Mouse (Mus musculus) CD4-positive, CD25-positive, alpha-beta regulatory T cell (primary cell): ENCODE results near the gene Uqcrc2. TPM values are rescaled to one million over a fixed set of nuclear protein-coding genes. Genes with fewer than 3 reads are reported as not detected.

Experiments
- polyA plus RNA-seq: library from polyadenylated mRNA; unstranded; fragments of 100-300 nt; shearing (Covaris generic); gene quantifications from one replicate; pipeline ENCODE4 v1.2.1, GENCODE M21; 2017

The Uqcrc2 gene
- polyA plus RNA-seq = 168 TPM

DNA sequence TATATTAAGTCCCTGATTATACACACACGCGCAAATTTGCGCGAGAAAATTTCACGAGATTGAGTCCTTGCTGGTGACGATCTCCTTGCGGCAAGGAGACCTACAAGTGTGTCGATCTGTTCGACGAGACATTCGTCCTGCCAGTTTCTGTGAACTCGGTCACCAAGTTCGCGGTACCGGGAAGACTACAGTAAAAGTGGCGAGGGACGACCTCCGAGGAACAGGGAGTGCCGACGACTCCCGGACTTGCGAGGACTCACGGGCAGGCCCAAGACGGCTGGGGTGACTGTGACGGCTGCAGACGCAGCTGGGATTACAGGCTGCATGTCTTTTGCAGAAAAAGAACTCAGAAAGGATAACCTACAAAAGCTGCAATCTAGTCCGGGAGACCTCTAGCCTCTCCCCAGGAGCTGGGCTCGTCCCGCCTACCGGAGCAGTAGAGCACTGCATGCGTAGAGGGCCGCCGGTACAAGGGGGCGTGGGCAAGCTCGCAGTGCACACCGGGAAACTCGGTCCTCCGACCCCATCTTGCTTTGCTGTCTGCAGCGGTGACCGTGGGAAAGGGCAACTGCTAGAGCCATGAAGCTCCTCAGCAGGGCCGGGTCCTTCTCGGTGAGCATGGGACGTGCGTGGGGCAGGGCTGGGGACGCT, at the start of gene Uqcrc2:
TSS of gene Uqcrc2 (plus strand) at position 466 of the 651 bp plus-strand sequence.

DNA sequence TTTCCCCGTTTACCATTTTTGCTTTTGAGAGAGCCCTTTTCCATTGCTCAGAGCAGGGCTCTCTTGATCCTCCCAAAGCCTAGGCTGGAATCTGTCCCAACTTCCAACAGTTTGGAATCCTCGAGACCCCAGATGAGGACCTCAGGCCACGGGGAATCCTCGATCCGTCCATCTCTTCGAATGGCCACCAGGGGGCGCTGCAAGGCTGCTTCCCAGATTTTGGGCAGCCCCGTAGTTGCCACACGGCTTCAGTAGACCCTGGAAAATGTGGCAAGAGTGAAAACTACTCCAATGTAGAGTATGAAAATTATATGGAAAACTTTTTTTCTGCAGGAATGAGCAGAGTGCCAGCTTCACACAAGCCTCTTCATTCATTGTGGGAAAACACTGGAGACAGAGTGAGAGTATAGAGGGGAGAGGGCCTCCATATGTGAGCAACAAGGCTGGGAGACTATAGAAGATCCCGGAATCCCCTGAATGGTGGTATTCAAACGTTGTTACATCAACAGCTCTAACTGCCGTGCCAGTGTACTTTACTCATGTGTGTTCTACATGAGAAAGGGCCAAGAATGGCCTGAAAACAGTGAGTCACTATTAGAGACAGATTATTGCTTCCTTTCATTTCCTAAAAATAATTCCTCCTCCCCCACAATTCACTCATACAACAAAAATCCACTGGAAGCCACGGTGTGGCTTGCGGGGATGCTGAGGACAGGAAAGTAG, 35.3 kb downstream of the Uqcrc2 start, which contains the start of gene Pdzd9:
TSS of gene Pdzd9 (minus strand) at position 191 of the 723 bp plus-strand sequence.

DNA sequence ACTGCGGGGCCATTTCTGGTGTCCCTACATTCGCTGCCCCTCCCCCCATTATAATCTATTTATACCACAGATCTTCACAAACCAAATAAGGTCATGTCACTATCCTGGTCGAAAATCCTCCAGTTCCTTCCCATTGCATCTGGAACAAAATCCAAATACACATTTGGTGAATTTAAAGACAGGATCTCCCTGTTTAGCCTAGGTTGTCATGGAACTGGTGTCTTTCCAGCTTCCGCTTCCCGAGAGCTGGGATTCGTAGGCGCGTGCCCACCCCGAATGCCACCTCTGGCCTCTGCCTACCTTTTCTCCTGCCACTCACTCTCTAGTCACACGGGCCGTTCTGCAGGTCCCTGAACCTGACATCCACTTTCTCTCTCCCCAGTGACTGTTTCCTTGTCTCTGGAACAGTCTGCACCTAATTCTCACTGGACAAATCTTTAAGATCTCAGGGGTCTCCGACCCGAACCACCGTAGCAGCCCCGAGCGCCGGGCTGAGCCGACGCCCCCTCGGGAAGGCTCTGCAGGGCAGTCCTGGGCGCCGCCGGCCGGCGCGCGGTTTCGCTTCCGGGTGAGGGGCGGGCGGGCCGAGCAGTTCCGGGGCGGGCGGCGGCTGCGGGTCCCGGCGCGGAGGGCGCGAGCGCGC, 42.1 kb downstream of the Uqcrc2 start, which contains the start of gene Mosmo:
TSS of gene Mosmo (plus strand) at position 618 of the 643 bp plus-strand sequence.

Other genes starting within 250 kb of the Uqcrc2 start
- gene Abca16, start 225.5 kb upstream of the Uqcrc2 start, polyA plus RNA-seq = 0.04 TPM
- gene Pdzd9, start 35.2 kb downstream of the Uqcrc2 start, polyA plus RNA-seq = 0.18 TPM
- 10.1 TPM for gene Mosmo, start 42.4 kb downstream of the Uqcrc2 start, polyA plus RNA-seq
- gene Vwa3a, start 104.1 kb downstream of the Uqcrc2 start, polyA plus RNA-seq = 0.22 TPM
- not detected for gene Gm5737, start 177.2 kb downstream of the Uqcrc2 start, polyA plus RNA-seq
- 12.2 TPM for gene Eef2k, start 207.7 kb downstream of the Uqcrc2 start, polyA plus RNA-seq